Mouse (Mus musculus): ENCODE measurements around the gene Sgcb.

The Sgcb gene

DNA sequence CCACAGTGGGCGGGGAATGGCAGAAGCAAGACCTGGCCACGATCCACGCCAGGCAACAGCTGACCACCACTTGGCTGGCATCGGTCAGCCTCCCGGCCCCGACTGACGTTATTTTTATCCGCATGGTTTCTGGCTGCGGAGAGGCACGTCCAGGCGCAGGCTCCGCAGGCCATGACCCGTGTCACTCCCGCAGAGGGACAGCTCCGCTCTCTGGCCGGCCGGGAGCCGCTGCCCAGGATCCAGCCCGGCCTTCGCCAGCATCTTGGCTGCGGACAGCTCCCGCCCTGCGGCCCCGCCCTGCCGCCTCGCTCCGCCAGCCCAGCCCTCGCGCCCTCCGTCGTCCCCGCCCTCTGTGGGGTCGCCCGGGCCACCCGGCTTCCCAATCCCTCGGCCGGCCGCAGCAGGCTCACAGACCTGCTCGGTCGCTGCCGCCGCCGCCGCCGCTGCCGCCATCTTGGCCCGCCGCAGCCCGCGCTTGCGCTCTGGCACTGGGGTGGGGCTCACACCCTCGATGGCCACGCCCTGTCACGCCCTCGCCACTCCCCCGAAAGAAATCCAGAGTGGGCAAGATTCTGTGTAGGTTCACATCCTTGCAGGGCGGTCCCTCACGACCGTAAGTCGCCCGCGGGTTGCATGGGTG lies at the start of gene Sgcb:
Sgcb (minus strand) TSS at position 530 of the 640 bp plus-strand sequence.
- ATAC-seq (ENCODE audit: insufficient number of reproducible peaks, low FRiP score, low TSS enrichment): peak; percentile 90

DNA sequence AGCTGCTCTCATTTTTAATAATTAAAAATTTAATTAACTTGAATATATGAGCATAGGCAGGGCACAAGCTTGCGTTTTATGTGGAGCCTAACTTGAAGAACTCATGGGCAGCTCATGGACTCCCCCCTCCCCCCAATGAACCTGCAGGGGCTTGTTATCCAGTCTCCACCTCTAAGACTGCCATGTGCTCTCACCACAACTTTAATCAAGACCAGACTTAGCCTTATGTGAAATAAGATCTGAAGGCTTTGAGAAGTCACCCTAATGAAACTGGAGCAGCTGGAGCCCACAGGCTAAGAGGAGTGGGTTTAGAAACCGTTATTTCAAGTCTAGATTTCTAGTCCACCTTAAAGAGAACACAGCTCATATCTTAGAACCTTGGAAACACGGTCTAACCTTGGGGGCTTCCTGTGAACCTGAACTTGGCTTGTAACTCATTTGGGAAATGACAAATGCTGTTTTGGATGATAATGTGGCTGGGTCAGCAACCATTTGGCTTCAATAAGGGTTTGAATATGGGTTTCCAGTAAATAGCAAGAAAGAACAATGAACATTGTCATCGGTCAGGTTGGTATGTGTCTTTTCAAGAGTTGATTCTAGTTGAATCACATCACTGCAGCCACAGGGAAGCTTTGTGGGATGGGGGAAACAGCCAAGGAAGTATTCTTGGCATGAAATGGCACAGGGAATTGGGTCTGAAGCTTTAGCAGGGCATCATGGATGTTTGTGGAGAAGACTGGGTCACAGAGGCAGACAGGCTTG lies 46.8 kb upstream of the Sgcb start:
- no peak for ATAC-seq (ENCODE audit: insufficient number of reproducible peaks, low FRiP score, low TSS enrichment)

DNA sequence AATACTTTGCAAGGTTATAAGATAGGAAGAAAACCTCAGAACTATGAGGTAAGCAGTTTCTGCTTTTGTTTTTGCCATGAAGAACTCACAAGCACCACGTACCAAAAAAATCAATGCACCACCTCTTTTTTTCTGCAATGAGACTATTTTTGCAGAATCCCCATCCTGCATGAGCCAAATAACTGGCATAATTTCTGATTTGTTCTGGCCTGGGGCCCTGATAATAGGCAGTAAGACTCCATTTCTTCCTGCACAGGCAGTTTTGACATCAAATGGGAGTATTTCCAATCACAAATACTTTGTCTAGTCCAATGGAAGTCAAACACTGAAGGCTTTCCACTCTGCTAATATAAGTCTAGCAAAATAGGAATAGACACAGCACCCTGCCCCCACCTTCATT lies 46.2 kb upstream of the Sgcb start:
- no peak for ATAC-seq (ENCODE audit: insufficient number of reproducible peaks, low FRiP score, low TSS enrichment)

DNA sequence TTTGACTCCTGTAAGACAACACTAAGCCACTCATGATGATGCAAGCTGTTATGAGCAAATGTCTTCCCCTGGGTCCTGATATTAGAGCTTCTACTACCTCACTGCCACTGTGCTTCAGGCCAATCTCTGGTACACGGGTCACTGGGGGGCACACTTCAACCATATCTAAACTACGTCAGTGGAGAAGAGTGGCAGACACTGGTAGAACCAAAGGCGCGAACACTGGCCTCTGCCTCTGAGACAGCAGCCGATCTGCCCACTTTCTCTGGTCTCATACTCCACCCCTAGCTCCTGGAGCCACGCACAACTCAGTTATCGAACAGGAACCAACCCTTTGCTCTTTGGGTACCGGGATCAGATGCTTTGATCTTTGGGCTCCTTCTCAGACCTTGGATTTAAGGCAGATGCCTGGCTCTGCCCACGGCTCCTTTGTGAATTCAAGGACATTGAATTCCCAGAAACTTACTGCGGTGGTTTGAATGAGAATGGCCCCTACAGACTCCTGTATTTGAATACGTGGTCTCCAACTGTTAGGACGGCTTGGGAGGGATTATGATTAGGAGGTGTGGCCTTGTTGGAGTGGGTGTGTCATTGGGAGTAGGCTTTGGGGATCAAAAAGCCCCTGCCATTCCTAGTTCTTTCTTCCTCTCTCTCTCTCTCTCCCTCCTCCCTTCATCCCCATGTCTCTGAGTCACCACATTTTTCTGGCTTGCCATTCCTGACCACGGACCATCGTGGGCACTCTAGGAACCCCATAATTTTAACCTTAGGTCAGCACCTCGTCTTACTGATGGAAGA lies 44.3 kb upstream of the Sgcb start:
- ATAC-seq (ENCODE audit: insufficient number of reproducible peaks, low FRiP score, low TSS enrichment): no peak

DNA sequence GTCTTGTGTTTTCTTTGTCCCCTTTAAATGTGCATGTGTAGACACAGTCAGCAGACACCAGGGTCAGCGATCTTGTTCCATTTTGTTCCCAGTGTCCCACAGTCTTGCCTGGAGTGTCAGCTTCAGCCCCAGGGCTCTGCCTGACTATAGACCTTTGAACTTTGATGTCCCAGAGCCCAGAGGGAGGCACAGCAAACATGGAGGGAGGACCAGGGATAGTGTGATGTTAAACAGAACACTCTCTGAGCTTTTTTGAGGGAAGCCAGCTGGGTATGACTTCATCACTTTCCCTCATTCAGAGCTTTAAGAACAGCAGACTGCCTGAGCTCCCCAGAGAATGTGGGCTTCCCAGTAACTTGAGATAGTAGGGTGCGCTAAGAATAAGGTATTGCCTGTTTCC lies 42.6 kb upstream of the Sgcb start:
- no peak for ATAC-seq (ENCODE audit: insufficient number of reproducible peaks, low FRiP score, low TSS enrichment)

DNA sequence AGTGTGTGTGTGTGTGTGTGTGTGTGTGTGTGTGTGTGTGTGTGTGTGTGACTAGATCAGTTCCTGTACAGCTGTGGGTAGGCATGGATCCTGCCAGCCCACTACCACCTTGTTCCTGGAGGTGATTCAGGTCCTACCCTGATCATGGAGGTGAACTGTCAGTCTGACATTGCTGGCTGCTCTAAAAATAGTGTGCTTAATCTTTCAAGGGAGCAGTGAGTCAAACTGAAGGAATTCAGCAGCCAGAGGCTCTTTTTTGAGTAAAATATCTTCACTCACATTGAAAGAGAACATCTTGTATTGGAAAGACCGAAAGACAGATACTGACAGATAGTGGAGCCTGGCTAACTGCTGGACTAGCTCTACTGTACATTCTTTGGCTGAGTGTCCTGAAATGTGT lies 41.0 kb upstream of the Sgcb start:
- no peak for ATAC-seq (ENCODE audit: insufficient number of reproducible peaks, low FRiP score, low TSS enrichment)

DNA sequence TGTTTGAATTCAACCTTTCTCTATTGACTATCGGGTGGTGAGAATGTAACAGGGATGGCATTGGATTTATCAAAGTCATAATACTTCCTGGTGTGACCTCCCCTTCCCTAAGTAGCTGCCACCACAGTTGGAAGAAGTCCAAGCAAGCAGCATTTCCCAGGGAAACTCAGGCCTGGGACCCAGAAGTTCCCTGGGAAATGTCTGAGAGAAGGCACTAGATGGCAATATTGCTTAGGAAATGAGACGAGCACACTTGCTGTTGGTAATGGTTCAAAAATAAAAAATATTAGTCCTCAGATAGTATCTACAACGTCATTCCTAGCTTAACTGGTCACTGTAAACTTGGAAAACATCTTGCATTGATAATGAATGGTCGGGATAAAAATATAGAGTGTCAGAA lies 38.6 kb upstream of the Sgcb start:
- no peak for ATAC-seq (ENCODE audit: insufficient number of reproducible peaks, low FRiP score, low TSS enrichment)

DNA sequence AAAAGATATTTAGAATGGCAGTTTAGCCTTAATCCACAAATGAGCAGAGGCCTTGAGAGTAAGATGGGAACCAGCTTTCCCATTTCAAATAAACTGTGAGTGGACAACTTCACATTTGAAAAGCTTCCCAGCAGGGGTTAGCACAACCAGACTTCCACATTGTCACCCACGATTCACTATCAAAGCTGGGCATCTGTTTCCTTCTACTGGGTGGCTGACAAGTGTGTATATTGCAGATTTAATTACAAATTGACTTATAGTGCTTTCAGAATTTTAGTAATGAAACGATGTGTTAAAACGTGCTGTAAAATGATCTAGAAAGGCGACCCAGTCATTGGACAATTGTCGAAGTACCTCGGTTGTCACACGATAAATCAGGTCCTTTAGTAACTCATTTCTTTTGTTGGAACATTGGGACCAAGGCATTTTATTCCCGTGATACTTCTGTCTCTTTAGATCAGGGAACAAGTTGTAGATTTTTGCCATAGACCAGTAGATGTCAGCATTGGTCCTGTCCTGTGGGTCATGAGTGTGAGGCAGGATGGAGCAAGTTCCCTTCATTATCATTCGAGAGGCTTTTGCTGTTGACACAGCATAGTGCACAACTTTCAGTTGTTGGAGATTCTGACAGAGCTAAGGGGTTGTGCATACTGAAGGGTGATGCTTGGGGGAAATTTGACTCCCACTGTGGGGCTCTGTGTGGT lies 36.3 kb upstream of the Sgcb start:
- peak; percentile 56; the same call in 1 of the 2 replicates for ATAC-seq (ENCODE audit: insufficient number of reproducible peaks, low FRiP score, low TSS enrichment)

DNA sequence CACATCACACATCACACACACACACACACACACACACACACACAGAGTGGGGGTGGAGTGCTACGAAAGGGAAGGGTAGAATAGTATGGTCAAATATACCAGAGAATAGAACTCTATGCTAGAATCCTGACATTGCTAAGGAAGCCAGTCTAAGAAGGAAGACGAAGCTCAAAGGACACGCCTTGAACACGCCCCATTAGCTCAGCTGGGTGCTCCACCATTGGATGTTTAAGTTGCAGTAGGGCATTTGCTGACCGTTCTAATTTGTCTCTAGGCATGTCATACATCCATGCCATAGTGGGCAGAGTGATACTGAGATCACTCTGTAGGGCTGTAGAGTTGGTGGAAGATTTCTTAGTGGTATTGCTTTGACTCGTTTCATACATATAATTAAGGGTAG lies 35.6 kb upstream of the Sgcb start:
- no peak for ATAC-seq (ENCODE audit: insufficient number of reproducible peaks, low FRiP score, low TSS enrichment)

DNA sequence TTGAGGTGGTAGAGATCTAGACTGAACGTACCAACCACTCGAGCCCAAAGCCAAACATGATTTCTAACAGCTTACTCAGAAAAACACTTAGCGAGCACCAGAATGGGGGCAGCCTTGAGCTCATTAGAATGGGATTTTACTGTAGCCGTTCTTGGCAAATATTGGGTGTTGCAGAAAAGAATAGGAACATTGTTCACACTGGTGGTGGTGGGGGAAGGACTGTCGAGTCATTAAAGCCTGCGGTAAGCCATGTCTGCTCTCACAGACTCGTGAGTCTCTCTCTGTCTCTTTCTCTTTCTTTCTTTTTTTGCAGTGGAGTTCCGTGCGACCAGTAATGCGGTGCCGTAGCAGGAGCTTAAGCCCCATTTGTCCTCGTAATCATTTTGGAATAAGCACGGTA lies 29.0 kb upstream of the Sgcb start:
- no peak for ATAC-seq (ENCODE audit: insufficient number of reproducible peaks, low FRiP score, low TSS enrichment)

DNA sequence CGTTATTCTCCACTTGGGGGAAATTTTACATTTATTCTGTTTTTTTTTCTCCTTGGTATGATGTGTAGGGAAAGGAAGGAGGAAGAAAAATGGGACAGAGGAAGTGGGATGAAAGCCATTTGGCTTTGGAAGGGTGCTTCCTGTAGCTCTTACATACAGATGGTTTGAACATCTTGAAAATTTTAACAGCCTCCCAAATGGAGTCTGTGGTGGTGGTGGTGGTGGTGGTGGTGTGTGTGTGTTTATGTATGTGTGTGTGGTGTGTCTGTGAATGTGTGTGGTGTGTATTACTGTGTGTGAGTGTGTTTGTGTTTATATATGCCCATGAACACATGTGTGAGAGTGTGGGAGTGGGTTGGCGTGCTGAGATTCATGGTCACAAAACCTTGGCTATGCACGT lies 28.0 kb upstream of the Sgcb start:
- no peak for ATAC-seq (ENCODE audit: insufficient number of reproducible peaks, low FRiP score, low TSS enrichment)

DNA sequence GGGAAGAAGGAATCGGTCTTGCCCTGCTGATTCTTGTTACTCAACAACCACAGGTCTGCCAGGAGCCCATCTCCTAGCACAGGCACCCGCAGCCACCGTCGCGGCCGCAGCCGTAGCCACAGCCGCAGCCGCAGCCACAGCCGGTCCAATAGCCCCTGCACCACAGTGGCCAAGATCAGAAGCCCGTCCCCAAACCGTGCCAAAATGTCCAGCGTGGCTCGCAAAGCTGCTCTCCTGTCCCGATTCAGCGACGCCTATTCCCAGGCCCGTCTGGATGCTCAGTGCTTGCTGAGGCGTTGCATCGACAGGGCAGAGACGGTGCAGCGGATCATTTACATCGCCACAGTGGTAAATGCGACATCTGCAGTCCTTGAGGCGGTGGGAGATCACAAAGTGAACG lies 21.8 kb upstream of the Sgcb start:
- no peak for ATAC-seq (ENCODE audit: insufficient number of reproducible peaks, low FRiP score, low TSS enrichment)

DNA sequence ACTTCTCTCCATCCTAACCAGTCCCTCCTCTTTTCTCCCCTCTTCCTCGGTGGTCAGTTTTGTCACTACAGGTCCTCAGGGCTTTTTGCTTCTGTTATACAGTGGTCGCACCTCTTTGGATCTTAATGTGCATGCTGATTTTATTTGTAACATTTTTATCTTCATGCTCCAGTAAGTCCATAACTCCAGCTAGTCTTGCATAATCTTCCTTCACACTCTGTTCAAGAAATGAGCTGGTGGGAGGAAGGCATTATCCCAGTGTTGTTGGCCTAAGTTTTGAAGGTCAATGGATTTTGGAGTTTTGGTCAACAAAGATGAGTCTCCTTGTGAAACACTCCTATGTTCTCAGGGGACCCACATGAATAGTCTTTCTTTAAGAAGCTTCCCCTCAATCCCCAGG lies 20.3 kb upstream of the Sgcb start:
- no peak for ATAC-seq (ENCODE audit: insufficient number of reproducible peaks, low FRiP score, low TSS enrichment)

DNA sequence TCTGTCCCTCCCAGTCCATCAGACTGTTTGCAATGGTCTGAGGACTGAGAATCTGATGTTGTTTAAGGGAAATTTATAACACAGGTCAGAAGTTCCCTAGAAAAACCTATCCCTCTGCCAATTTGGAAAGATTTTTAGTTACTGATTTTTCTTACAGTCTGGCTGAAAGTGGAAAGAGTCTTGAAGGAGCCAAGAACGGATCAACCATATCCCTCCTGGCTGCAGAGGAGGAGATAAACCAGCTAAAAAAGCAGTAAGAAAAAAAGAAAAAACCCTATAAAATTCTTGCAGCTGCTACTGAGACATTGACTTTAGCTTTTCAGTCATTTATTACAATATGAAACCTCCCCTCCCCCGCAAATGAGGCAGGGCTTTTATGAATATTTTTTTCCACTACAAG lies 19.1 kb upstream of the Sgcb start:
- ATAC-seq (ENCODE audit: insufficient number of reproducible peaks, low FRiP score, low TSS enrichment): no peak

DNA sequence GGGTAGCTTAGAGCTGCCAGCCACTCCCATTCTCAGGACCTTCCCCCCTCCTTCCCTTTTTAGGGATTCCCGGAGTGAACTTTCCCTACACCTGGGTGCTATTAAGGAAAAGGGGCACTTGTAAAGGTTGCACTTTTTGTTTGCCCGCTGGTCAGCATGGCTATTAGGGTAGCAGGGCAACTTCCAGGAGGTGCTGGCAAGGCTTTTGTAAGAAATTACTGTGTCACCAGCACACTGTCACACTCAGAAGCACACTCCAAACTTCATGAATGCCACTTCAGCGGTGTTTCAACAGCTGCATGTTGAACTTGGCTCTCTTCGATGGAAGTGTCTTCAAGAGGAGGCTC lies 4.2 kb upstream of the Sgcb start:
- no peak for ATAC-seq (ENCODE audit: insufficient number of reproducible peaks, low FRiP score, low TSS enrichment)

DNA sequence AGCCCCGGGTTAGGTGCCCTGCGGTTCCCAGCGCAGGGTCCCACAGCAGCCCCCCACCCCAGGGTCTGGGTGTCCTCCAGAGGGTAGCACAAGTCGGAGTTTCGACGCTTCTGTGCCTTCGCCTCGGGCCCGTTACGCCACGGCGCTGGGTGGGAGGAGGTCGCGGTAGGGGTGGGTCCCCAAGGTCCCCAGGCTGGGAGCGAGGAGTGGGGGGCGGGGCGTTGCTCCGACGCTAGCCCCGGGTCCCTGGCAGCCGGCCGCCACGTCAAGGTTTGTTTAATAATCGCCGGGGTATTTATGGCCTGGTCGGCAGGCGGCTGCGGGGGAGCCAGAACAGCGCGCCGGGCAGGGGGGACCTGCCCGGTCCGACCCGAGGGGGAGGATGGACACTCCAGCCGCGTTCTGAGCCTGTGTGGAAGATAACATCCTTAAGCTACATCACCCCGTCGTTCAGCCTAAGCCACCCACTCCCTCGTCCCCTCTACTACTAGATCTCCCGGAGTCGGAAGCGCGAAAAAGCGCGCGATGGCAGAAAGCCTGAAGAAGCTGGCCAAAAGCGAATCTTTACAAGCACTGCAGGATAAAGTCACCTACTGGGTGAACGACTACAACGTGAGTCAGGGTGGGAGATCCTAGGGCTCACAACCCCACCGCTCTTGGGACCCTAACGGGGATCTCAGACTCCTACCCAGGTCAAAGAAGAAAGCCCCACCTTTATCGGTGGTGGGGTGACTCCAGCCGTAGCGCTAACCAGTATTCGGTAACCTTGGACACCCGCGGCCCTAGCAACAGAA lies 3.7 kb upstream of the Sgcb start, which contains the start of gene Spata18:
Spata18 (plus strand) TSS at position 319 of the 794 bp plus-strand sequence.
- no peak for ATAC-seq (ENCODE audit: insufficient number of reproducible peaks, low FRiP score, low TSS enrichment)

DNA sequence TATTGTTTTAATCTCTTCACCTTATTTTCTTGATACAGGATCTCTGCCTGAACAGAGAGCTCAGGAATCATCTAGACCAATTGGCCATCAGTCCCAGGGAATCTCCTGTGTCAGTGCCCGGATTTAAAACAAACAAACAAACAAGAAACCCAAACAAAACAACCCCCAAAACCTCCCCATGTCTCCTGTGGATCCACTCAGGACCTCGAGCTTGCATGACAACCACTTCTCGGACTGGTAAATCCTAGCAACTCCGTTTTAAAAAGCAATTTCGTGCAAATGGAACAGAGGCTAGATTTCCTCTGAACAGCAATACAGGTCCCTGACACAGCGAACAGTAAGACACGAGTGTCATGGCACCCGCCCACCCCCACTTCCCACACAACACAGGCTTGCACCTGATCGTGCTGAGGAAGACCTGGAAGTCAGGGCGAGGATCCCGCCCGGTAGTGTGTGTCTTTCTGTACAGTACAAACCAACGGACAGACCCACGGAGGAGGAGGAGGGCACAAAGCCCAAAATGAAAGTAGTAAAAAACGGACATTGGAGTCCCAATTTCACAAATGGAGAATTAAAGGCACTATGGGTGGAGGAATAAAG lies 2.9 kb upstream of the Sgcb start:
- no peak for ATAC-seq (ENCODE audit: insufficient number of reproducible peaks, low FRiP score, low TSS enrichment)

DNA sequence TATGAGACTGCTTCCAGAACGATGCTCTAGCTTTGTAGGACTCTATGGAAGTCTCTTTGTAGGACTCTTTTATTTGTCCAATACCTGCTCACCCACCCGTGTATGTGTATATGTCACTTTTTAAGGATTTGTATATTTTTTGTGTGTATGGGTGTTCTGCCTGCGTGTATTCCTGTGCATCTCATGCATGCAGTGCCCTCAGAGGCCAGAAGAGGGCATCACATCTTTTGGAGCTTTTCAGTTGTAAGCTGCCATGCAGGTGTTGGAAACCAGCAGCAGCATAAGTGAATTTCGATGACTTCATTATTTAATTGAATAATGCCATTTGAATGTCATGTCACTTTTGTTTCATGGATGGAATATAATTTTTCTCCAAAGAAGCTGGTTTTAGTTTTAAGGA lies 5.5 kb downstream of the Sgcb start:
- ATAC-seq (ENCODE audit: insufficient number of reproducible peaks, low FRiP score, low TSS enrichment): no peak

DNA sequence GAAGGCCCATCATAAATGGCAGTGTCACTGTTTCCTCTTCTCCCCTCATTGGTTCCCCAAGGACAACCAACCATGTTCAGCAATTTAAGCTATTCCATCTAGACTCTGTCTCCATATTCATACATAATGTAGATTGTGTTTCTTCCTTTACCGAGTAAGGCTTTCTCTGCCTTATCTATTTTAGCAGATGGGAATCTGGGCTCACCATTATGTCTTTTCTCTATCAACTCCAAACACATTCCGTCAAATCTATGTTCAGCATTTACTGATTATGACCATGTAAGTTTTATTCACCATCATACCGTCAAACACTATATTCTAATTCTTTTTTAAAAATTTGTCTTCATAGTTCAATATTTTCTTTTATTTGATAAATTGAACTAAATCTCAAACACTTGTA lies 6.5 kb downstream of the Sgcb start:
- no peak for ATAC-seq (ENCODE audit: insufficient number of reproducible peaks, low FRiP score, low TSS enrichment)

Data from cerebellum, adult (tissue).